Mouse (Mus musculus) lung, postnatal 0 days (tissue): ENCODE measurements around the gene Tubgcp5.

Source experiments
- CTCF ChIP-seq: IDR thresholded peaks from 2 replicates; pipeline ENCODE4 v1.5.1; 2016; ENCODE audit warnings: antibody characterized with exemption, mild to moderate bottlenecking
- EP300 ChIP-seq: IDR thresholded peaks from 2 replicates; pipeline ENCODE4 v1.6.1; 2016; ENCODE audit warnings: antibody characterized with exemption, mild to moderate bottlenecking, control low read depth

- TF ChIP-seq CTCF: no peak
- TF ChIP-seq EP300: no peak
These were observed 71.9 kb downstream of the Tubgcp5 start for GRCm38 (mm10) chr7:55865750-55866416.
